Mouse (Mus musculus): ENCODE measurements around the gene Alg6.

Alg6 gene

GRCm38 (mm10) chr4:99766753-99767152 lies 51.3 kb downstream of the Alg6 start:
- H3K36me3 ChIP-seq (ENCODE audit: control insufficient read depth, insufficient read depth, low read length, poor library complexity, severe bottlenecking): no peaks in the 10 kb centered on the region
- no peak for DNase-seq (ENCODE audit: low read depth, low spot score)
- no peaks in the 10 kb centered on the region; the same call in 1 of the 2 replicates for H3K27me3 ChIP-seq (ENCODE audit: control insufficient read depth, insufficient read depth, low read length, poor library complexity, severe bottlenecking)

GRCm38 (mm10) chr4:99770555-99770954 lies 55.1 kb downstream of the Alg6 start:
- H3K27me3 ChIP-seq (ENCODE audit: control insufficient read depth, insufficient read depth, low read length, poor library complexity, severe bottlenecking): no peaks in the 10 kb centered on the region
- H3K36me3 ChIP-seq (ENCODE audit: control insufficient read depth, insufficient read depth, low read length, poor library complexity, severe bottlenecking): no peaks in the 10 kb centered on the region
- no peak for DNase-seq (ENCODE audit: low read depth, low spot score)

GRCm38 (mm10) chr4:99773041-99773440 lies 57.6 kb downstream of the Alg6 start:
- no peak for DNase-seq (ENCODE audit: low read depth, low spot score)
- Histone ChIP-seq H3K36me3 (ENCODE audit: control insufficient read depth, insufficient read depth, low read length, poor library complexity, severe bottlenecking) (no peaks in the 10 kb centered on the region), H3K27me3 (ENCODE audit: control insufficient read depth, insufficient read depth, low read length, poor library complexity, severe bottlenecking) (no peaks in the 10 kb centered on the region)

- no peaks in the 10 kb centered on the region for H3K36me3 ChIP-seq (ENCODE audit: control insufficient read depth, insufficient read depth, low read length, poor library complexity, severe bottlenecking)
- DNase-seq (ENCODE audit: low read depth, low spot score): no peak
- no peaks in the 10 kb centered on the region for H3K27me3 ChIP-seq (ENCODE audit: control insufficient read depth, insufficient read depth, low read length, poor library complexity, severe bottlenecking)
Measured at GRCm38 (mm10) chr4:99792365-99792764, 76.9 kb downstream of the Alg6 start.
